Mouse (Mus musculus) MEL (cell line): Measurements from ENCODE around the gene BC053393. TPM values are rescaled to one million over a fixed set of nuclear protein-coding genes. Genes with fewer than 3 reads are reported as not detected.

Source experiments
- DNase-seq: peaks from one replicate; pipeline ENCODE4 v3.0.0; 2011; ENCODE audit warnings: low read depth, low spot score
- H3K27ac ChIP-seq: 2 replicates; pipeline ENCODE4 v1.5.1; 2012; ENCODE audit warnings: low read depth, mild to moderate bottlenecking, control low read depth, low read length, moderate library complexity; ENCODE audit not compliant: control insufficient read depth
- H3K27me3 ChIP-seq, 2 experiments: fragments of 150-350 bp in 1 of 2; sonication (generic) in 1 of 2; 2 replicates each; pipeline ENCODE4 v1.6.1; 2012; ENCODE audit warnings: low read length in 2 of 2, mild to moderate bottlenecking in 2 of 2, improper control_type of control experiment in 1 of 2, moderate library complexity in 1 of 2; ENCODE audit not compliant: insufficient read depth in 2 of 2, control insufficient read depth in 1 of 2
- H3K36me3 ChIP-seq, 2 experiments: 2 replicates each; pipeline ENCODE4 v1.6.1; 2012 to 2014; ENCODE audit warnings: low read length in 2 of 2, improper control_type of control experiment in 1 of 2, inconsistent platforms in 1 of 2, mild to moderate bottlenecking in 1 of 2; ENCODE audit not compliant: insufficient read depth in 2 of 2, control insufficient read depth in 1 of 2
- H3K4me1 ChIP-seq, 2 experiments: fragments of 150-350 bp in 1 of 2; sonication (generic) in 1 of 2; 2 replicates each; pipeline ENCODE4 v1.6.1; 2012; ENCODE audit warnings: low read length in 2 of 2, improper control_type of control experiment in 1 of 2, mild to moderate bottlenecking in 1 of 2; ENCODE audit not compliant: insufficient read depth in 2 of 2, control insufficient read depth in 1 of 2
- H3K4me3 ChIP-seq, 2 experiments: fragments of 150-350 bp in 1 of 2; sonication (generic) in 1 of 2; 2 replicates each; pipeline ENCODE4 v1.5.1; 2012; ENCODE audit warnings: low read depth in 2 of 2, low read length in 2 of 2, mild to moderate bottlenecking in 2 of 2, moderate library complexity in 2 of 2, control low read depth in 1 of 2, improper control_type of control experiment in 1 of 2; ENCODE audit not compliant: control insufficient read depth in 1 of 2, insufficient read depth in 1 of 2
- H3K79me2 ChIP-seq: 2 replicates; pipeline ENCODE4 v1.6.1; 2012; ENCODE audit warnings: mild to moderate bottlenecking, low read length, moderate library complexity; ENCODE audit not compliant: control insufficient read depth, poor library complexity, insufficient read depth
- H3K9ac ChIP-seq: 2 replicates; pipeline ENCODE4 v1.6.1; 2012; ENCODE audit warnings: low read depth, mild to moderate bottlenecking, control low read depth, low read length, moderate library complexity; ENCODE audit not compliant: control insufficient read depth, poor library complexity, severe bottlenecking
- H3K9me3 ChIP-seq: fragments of 150-350 bp; sonication (generic); replicated peaks from 2 replicates; pipeline ENCODE4 v1.6.1; 2012; ENCODE audit warnings: mild to moderate bottlenecking, low read length, improper control_type of control experiment, moderate library complexity; ENCODE audit not compliant: insufficient read depth
- BHLHE40 ChIP-seq: IDR thresholded peaks from 2 replicates; pipeline ENCODE4 v1.6.1; 2012; ENCODE audit warnings: low read depth, mild to moderate bottlenecking, inconsistent platforms, low read length, improper control_type of control experiment, borderline replicate concordance
- ELF1 ChIP-seq: IDR thresholded peaks from 2 replicates; pipeline ENCODE4 v1.6.1; 2014; ENCODE audit warnings: low read depth, mild to moderate bottlenecking, inconsistent platforms, low read length, improper control_type of control experiment, moderate library complexity
- EP300 ChIP-seq, 2 experiments: IDR thresholded peaks; 2 replicates each; pipeline ENCODE4 v1.6.1; 2011; ENCODE audit warnings: improper control_type of control experiment in 2 of 2, low read length in 2 of 2, low read depth in 1 of 2, mild to moderate bottlenecking in 1 of 2
- ETS1 ChIP-seq: IDR thresholded peaks from 2 replicates; pipeline ENCODE4 v1.6.1; 2012; ENCODE audit warnings: low read depth, mild to moderate bottlenecking, inconsistent platforms, low read length, improper control_type of control experiment, moderate library complexity
- KAT2A ChIP-seq: conservative IDR thresholded peaks from 2 replicates; pipeline ENCODE4 v1.6.1; 2012; ENCODE audit warnings: low read depth, low read length, improper control_type of control experiment, inconsistent platforms
- MAFK ChIP-seq: IDR thresholded peaks from 2 replicates; pipeline ENCODE4 v1.6.1; 2011; ENCODE audit warnings: low read depth, mild to moderate bottlenecking, low read length, improper control_type of control experiment, borderline replicate concordance
- MAX ChIP-seq: IDR thresholded peaks from 2 replicates; pipeline ENCODE4 v1.6.1; 2011; ENCODE audit warnings: low read length, improper control_type of control experiment
- MEF2A ChIP-seq: IDR thresholded peaks from 2 replicates; pipeline ENCODE4 v1.6.1; 2014; ENCODE audit warnings: low read depth, mild to moderate bottlenecking, inconsistent platforms, low read length, improper control_type of control experiment; ENCODE audit not compliant: poor library complexity, insufficient replicate concordance, severe bottlenecking; ENCODE audit errors: extremely low read depth
- MXI1 ChIP-seq: IDR thresholded peaks from 2 replicates; pipeline ENCODE4 v1.6.1; 2011; ENCODE audit warnings: mild to moderate bottlenecking, low read depth, low read length, improper control_type of control experiment
- MYB ChIP-seq: IDR thresholded peaks from 2 replicates; pipeline ENCODE4 v1.6.1; 2011; ENCODE audit warnings: mild to moderate bottlenecking, low read depth, low read length, improper control_type of control experiment
- MYC ChIP-seq: IDR thresholded peaks from 2 replicates; pipeline ENCODE4 v1.6.1; 2011; ENCODE audit warnings: low read depth, mild to moderate bottlenecking, low read length, improper control_type of control experiment, moderate library complexity
- NRF1 ChIP-seq: IDR thresholded peaks from 2 replicates; pipeline ENCODE4 v1.6.1; 2014; ENCODE audit warnings: low read depth, mild to moderate bottlenecking, inconsistent platforms, low read length, improper control_type of control experiment, moderate library complexity; ENCODE audit not compliant: poor library complexity, insufficient read depth, severe bottlenecking
- POLR2A ChIP-seq, 2 experiments: IDR thresholded peaks; 2 replicates each; pipeline ENCODE4 v1.6.1; 2011 to 2012; ENCODE audit warnings: low read length in 2 of 2, mild to moderate bottlenecking in 2 of 2, control low read depth in 1 of 2, improper control_type of control experiment in 1 of 2, low read depth in 1 of 2, moderate library complexity in 1 of 2; ENCODE audit not compliant: control insufficient read depth in 1 of 2, insufficient read depth in 1 of 2, poor library complexity in 1 of 2
- RCOR1 ChIP-seq: IDR thresholded peaks from 2 replicates; pipeline ENCODE4 v1.6.1; 2012; ENCODE audit warnings: low read depth, mild to moderate bottlenecking, inconsistent platforms, low read length, improper control_type of control experiment
- SMC3 ChIP-seq: IDR thresholded peaks from 2 replicates; pipeline ENCODE4 v1.6.1; 2011; ENCODE audit warnings: low read depth, low read length, improper control_type of control experiment
- TBP ChIP-seq: IDR thresholded peaks from 2 replicates; pipeline ENCODE4 v1.8.0; 2011; ENCODE audit warnings: low read depth, low read length, improper control_type of control experiment
- UBTF ChIP-seq: IDR thresholded peaks from 2 replicates; pipeline ENCODE4 v1.6.1; 2012; ENCODE audit warnings: low read depth, mild to moderate bottlenecking, inconsistent platforms, low read length, improper control_type of control experiment, moderate library complexity, borderline replicate concordance; ENCODE audit not compliant: insufficient read depth
- ZC3H11A ChIP-seq: IDR thresholded peaks from 2 replicates; pipeline ENCODE4 v1.6.1; 2012; ENCODE audit warnings: low read depth, mild to moderate bottlenecking, inconsistent platforms, low read length, improper control_type of control experiment
- ZKSCAN1 ChIP-seq: IDR thresholded peaks from 2 replicates; pipeline ENCODE4 v1.6.1; 2012; ENCODE audit warnings: low read depth, mild to moderate bottlenecking, inconsistent platforms, low read length, improper control_type of control experiment, moderate library complexity
- ZMIZ1 ChIP-seq: IDR thresholded peaks from 2 replicates; pipeline ENCODE4 v1.6.1; 2012; ENCODE audit warnings: low read depth, mild to moderate bottlenecking, inconsistent platforms, low read length, improper control_type of control experiment, moderate library complexity
- ZNF384 ChIP-seq: IDR thresholded peaks from 2 replicates; pipeline ENCODE4 v1.6.1; 2012; ENCODE audit warnings: low read depth, mild to moderate bottlenecking, inconsistent platforms, low read length, improper control_type of control experiment
- polyA plus RNA-seq, 2 experiments: library from polyadenylated mRNA; stranded (reverse) in 1 of 2; unstranded in 1 of 2; fragments of >175 nt in 1 of 2; fragments of >200 nt in 1 of 2; gene quantifications; 2 replicates each; pipeline versions ENCODE4 v1.2.1 to v1.2.4; 2012; ENCODE audit warnings: low replicate concordance in 2 of 2, low read depth in 1 of 2; ENCODE audit not compliant: insufficient read length in 2 of 2, insufficient read depth in 1 of 2, missing spikeins in 1 of 2
- total RNA-seq: library from RNA; depleted of rRNA; stranded (reverse); fragments of 300-350 nt; gene quantifications from 2 replicates; pipeline ENCODE4 v1.2.3, GENCODE M21; 2012

BC053393 gene
- total and polyA plus RNA-seq, 3 experiments: not detected

DNA sequence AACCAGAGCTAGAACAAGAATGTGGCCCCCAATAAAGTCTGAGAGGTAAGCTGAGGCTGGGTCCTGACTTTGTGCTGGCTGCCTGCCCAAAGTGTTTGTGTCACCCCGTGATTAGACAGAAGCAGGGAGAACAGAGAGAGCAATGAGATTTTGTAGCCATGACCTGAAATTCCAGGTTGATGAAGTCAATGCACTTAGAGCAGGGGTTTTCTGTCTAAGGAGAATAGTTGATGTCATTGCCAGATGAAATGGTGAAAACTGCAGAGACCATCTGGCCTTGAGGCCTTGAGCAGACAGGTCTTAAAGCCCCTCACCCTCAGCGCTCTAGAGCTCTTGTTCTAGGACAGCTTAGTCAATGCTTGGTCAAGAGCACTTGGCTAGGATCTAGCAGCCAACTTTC is 21.1 kb downstream of the BC053393 start:
- TF ChIP-seq ZC3H11A (no peak), EP300 (IDR thresholded peaks at IDR 0.05; ENCODE audit: low read depth in 1 of 2, low read length in 2 of 2) (no peak), ZMIZ1 (no peak), MYC (no peak), MXI1 (no peak), MAX (no peak), MYB (no peak), MEF2A (no peak), MAFK (no peak), POLR2A (IDR thresholded peaks at IDR 0.05; ENCODE audit: control insufficient read depth in 1 of 2, insufficient read depth in 1 of 2, low read depth in 1 of 2, low read length in 2 of 2, poor library complexity in 1 of 2) (no peak), RCOR1 (no peak), ETS1 (no peak), UBTF (no peak), BHLHE40 (no peak)
- Histone ChIP-seq H3K27ac (no peak overlapping the region), H3K36me3 (no peaks in the 10 kb centered on the region), H3K4me1 (no peaks in the 10 kb centered on the region), H3K27me3 (no peaks in the 10 kb centered on the region; a peak in 1 of 4 replicates), H3K9ac (no peak overlapping the region), H3K9me3 (no peaks in the 10 kb centered on the region), H3K79me2 (no peaks in the 10 kb centered on the region), H3K4me3 (no peak overlapping the region)
- no peak for DNase-seq

DNA sequence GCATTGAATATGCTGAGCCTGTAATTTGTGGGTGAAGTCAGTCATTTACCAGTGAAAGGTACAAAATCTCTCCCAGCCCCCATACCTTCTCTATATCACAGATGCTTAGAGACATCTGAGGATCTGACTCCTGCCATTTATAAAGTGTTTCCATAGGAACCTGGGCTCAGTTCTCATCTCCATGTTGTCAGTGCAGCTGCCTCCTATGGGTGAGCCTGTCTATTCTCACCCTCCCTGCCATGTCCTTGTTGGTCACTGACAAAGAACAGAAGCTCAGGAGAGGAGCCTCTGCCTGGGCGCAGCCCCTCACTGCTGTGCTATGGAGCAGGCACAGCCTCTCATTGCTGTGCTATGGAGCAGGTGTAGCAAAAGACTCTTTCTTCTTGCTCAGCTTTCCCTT is 48.6 kb downstream of the BC053393 start:
- H3K36me3 ChIP-seq: no peaks in the 10 kb centered on the region
- H3K27ac ChIP-seq: no peak overlapping the region
- no peak overlapping the region for H3K9ac ChIP-seq
- DNase-seq: no peak
- no peaks in the 10 kb centered on the region for H3K4me1 ChIP-seq
- no peaks in the 10 kb centered on the region for H3K27me3 ChIP-seq
- no peaks in the 10 kb centered on the region for H3K79me2 ChIP-seq
- H3K4me3 ChIP-seq: no peak overlapping the region
- no peaks in the 10 kb centered on the region for H3K9me3 ChIP-seq
- TF ChIP-seq SMC3: no peak
- no peak for TF ChIP-seq ZKSCAN1
- TF ChIP-seq MAX: no peak
- TF ChIP-seq ELF1: no peak
- no peak for TF ChIP-seq TBP
- no peak for TF ChIP-seq KAT2A
- TF ChIP-seq NRF1: no peak
- no peak for TF ChIP-seq ZNF384
- TF ChIP-seq, all 39 proteins: peak for 0
